Mouse (Mus musculus) cerebellum, postnatal 14 days (tissue): ENCODE measurements around the gene Slc35f1.
A peak's percentile ranks its signal among the peaks of the same experiment; 100 is the strongest.

Experiments used
- DNase-seq, 2 experiments: peaks; one replicate each; pipeline ENCODE4 v3.0.0; 2021; ENCODE audit warnings: mixed read lengths in 2 of 2

Slc35f1 gene

GRCm38 (mm10) chr10:52932159-52932558 is 241.8 kb downstream of the Slc35f1 start:
- no peak for DNase-seq

- no peak for DNase-seq
These were observed 244.3 kb downstream of the Slc35f1 start for GRCm38 (mm10) chr10:52934615-52935014.

- DNase-seq, result peak in 1 of 2 experiments; percentile 15
These were observed 249.9 kb downstream of the Slc35f1 start for GRCm38 (mm10) chr10:52940111-52940830.

- no peak for DNase-seq
These were observed 250.5 kb downstream of the Slc35f1 start for GRCm38 (mm10) chr10:52940831-52941216.

- no peak for DNase-seq
These were observed 262.2 kb downstream of the Slc35f1 start for GRCm38 (mm10) chr10:52952581-52952980.

GRCm38 (mm10) chr10:52956728-52957127 is 266.4 kb downstream of the Slc35f1 start:
- DNase-seq, result no peak

- DNase-seq, result no peak
These were observed 288.9 kb downstream of the Slc35f1 start for GRCm38 (mm10) chr10:52979251-52979650.

- DNase-seq, result no peak
These were observed 292.5 kb downstream of the Slc35f1 start for GRCm38 (mm10) chr10:52982836-52983235.

GRCm38 (mm10) chr10:52992246-52992645 is 301.9 kb downstream of the Slc35f1 start:
- no peak for DNase-seq

GRCm38 (mm10) chr10:52996886-52997285 is 306.6 kb downstream of the Slc35f1 start:
- DNase-seq, result no peak

GRCm38 (mm10) chr10:53001136-53001535 is 310.8 kb downstream of the Slc35f1 start:
- DNase-seq, result peak; percentile 33 to 42

GRCm38 (mm10) chr10:53006229-53007190 is 316.2 kb downstream of the Slc35f1 start:
- DNase-seq, result no peak

- DNase-seq, result peak in 1 of 2 experiments; percentile 9
These were observed 323.5 kb downstream of the Slc35f1 start for GRCm38 (mm10) chr10:53013878-53014277.

GRCm38 (mm10) chr10:53028454-53028853 is 338.1 kb downstream of the Slc35f1 start:
- no peak for DNase-seq

- DNase-seq, result peak in 1 of 2 experiments; percentile 2
These were observed 344.9 kb downstream of the Slc35f1 start for GRCm38 (mm10) chr10:53035202-53035601.

- no peak for DNase-seq
These were observed 355.6 kb downstream of the Slc35f1 start for GRCm38 (mm10) chr10:53045931-53046330.

- DNase-seq, result no peak
These were observed 362.2 kb downstream of the Slc35f1 start for GRCm38 (mm10) chr10:53052521-53052920.

- DNase-seq, result no peak
These were observed 370.4 kb downstream of the Slc35f1 start for GRCm38 (mm10) chr10:53060745-53061144.

GRCm38 (mm10) chr10:53062741-53063140 is 372.4 kb downstream of the Slc35f1 start:
- no peak for DNase-seq

- DNase-seq, result peak; percentile 49 to 57
These were observed 397.5 kb downstream of the Slc35f1 start for GRCm38 (mm10) chr10:53087811-53088210.

GRCm38 (mm10) chr10:53091525-53091924 is 401.2 kb downstream of the Slc35f1 start:
- no peak for DNase-seq

- DNase-seq, result no peak
These were observed 406.1 kb downstream of the Slc35f1 start for GRCm38 (mm10) chr10:53096446-53096845.

- DNase-seq, result no peak
These were observed 410.5 kb downstream of the Slc35f1 start for GRCm38 (mm10) chr10:53100881-53101280.

GRCm38 (mm10) chr10:53101412-53101811 is 411.1 kb downstream of the Slc35f1 start:
- no peak for DNase-seq
